13 mouse cellular contexts compared by ENCODE assay signal in the genomic region with DNA sequence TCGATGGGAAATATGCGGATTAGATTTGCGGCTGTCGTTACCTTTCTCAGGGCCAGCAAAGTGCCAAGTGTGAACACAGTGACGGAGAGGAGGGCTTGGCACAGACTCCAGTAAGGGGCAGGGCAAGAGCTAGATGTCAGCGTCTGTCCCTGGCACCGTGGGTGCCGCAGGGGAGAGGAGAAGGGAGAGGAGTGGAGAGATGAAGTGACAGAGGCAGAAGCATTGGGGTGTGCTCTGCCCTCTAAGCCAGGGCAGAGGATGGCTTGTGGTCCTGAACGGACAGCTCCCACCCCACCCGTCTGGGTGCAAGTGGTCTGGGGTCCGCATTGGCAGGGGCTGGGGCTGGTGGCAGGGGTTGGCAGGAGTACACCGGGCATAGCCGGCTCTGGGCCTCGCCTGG. TPM values are rescaled to one million over a fixed set of nuclear protein-coding genes. Genes with fewer than 3 reads are reported as not detected.
DNase-seq lines count a peak whose midpoint lies in the region; ATAC-seq and TF ChIP-seq lines count a peak whose summit lies in the region.
"Had no signal": no experiment of that assay in that cellular context is flagged by ENCODE, and none has a peak within 500 bp of the region (broad histone marks: within the 10 kb centered on the region; RNA-seq: fewer than 3 reads in every experiment).

No protein-coding gene starts in this region.

- no peaks in the 10 kb centered on the region for H3K9me3 ChIP-seq in lung, embryonic 14.5 days (ENCODE audit: low read depth, low read length)
- H3K9me3 ChIP-seq: embryonic facial prominence, embryonic 15.5 days had no signal

- H3K27me3 ChIP-seq in lung, embryonic 14.5 days (ENCODE audit: insufficient read depth, low read length): peaks cover 13% of the 10 kb centered on the region
- H3K27me3 ChIP-seq in myocyte (ENCODE audit: control insufficient read depth, insufficient read depth, insufficient read length): no peaks in the 10 kb centered on the region

- H3K27ac ChIP-seq in lung, embryonic 14.5 days (ENCODE audit: low read depth): no peak overlapping the region
- H3K27ac ChIP-seq: embryonic facial prominence, embryonic 15.5 days had no signal

- H3K4me3 ChIP-seq in lung, embryonic 14.5 days (ENCODE audit: low read depth, low read length): no peak overlapping the region
- no peak overlapping the region for H3K4me3 ChIP-seq in myocyte
- H3K4me3 ChIP-seq: embryonic facial prominence, embryonic 15.5 days had no signal

- no peak for TF ChIP-seq CTCF in lung, embryonic 14.5 days (IDR thresholded peaks at IDR 0.05; ENCODE audit: low read depth)

- no peak overlapping the region for H3ac ChIP-seq in myocyte (ENCODE audit: control insufficient read depth, insufficient read length)

- H3K36me3 ChIP-seq in lung, embryonic 14.5 days (ENCODE audit: insufficient read depth): no peaks in the 10 kb centered on the region
- H3K36me3 ChIP-seq in myocyte (ENCODE audit: control insufficient read depth, insufficient read depth): no peaks in the 10 kb centered on the region
- H3K36me3 ChIP-seq: embryonic facial prominence, embryonic 15.5 days had no signal

- H3K4me1 ChIP-seq in lung, embryonic 14.5 days (ENCODE audit: insufficient read depth): no peaks in the 10 kb centered on the region
- H3K4me1 ChIP-seq: embryonic facial prominence, embryonic 15.5 days had no signal

- no peak for ATAC-seq in lung, embryonic 14.5 days (ENCODE audit: insufficient read depth)
- ATAC-seq in common myeloid progenitor, adult 5-6 weeks (replicated peaks; ENCODE audit: low read depth, poor library complexity, severe bottlenecking): peak; percentile 36; the same call in 1 of the 2 replicates
- ATAC-seq: liver, postnatal 0 days had no signal

- 33% methylated on average over 14 of the region's 14 CpGs for WGBS in lung, embryonic 14.5 days

- H3K9ac ChIP-seq in lung, embryonic 14.5 days: no peak overlapping the region
- H3K9ac ChIP-seq: embryonic facial prominence, embryonic 15.5 days; liver, postnatal 0 days had no signal

- DNase-seq in adrenal gland, postnatal 14 days: peak; percentile 31
- DNase-seq in adrenal gland, adult (ENCODE audit: inconsistent age in 2 of 2, low spot score in 1 of 2): no peak
- DNase-seq in lung, embryonic 14.5 days: peak; percentile 70
- DNase-seq in lung, postnatal 10 days: no peak
- no peak for DNase-seq in yolk sac, embryonic 10.5 days (ENCODE audit: low spot score)
- no peak for DNase-seq in lung, postnatal 4 days
- DNase-seq: adrenal gland, postnatal 36 days; kidney, adult 11 months; liver, postnatal 0 days; thymus, postnatal 25 days had no signal

- H3K79me2 ChIP-seq in myocyte (ENCODE audit: control insufficient read depth, insufficient read depth): no peaks in the 10 kb centered on the region

- no peak overlapping the region for H3K4me2 ChIP-seq in lung, embryonic 14.5 days
- H3K4me2 ChIP-seq in myocyte (ENCODE audit: low read depth): no peak overlapping the region
- H3K4me2 ChIP-seq: embryonic facial prominence, embryonic 15.5 days had no signal

- TF ChIP-seq POLR2A in myocyte (IDR thresholded peaks at IDR 0.05; ENCODE audit: insufficient read length, low read depth): no peak

TF ChIP-seq in myocyte, 11 proteins besides CTCF, POLR2A, EP300 and RAD21:
- TF ChIP-seq REST (IDR thresholded peaks at IDR 0.05; ENCODE audit: insufficient read depth, insufficient read length) (peak; percentile 80), USF1 (IDR thresholded peaks at IDR 0.05; ENCODE audit: low read depth) (no peak)

RNA-seq across cellular contexts. Expression of a gene that starts 7.6 kb away (rescaled TPM):
- total RNA-seq in adrenal gland, postnatal 14 days (2021): 3.3 and 4.1 TPM in 2 replicates
- 1.3 and 1.4 TPM in 2 replicates for polyA plus RNA-seq in lung, embryonic 14.5 days (2014; fragmentation: Nextera tagmentation; extraction: Ambion mirVana)
- not detected in 2 replicates for total RNA-seq in common myeloid progenitor, adult 5-6 weeks (2017)
- polyA plus RNA-seq in myocyte (2012; fragmentation: generic; extraction: Trizol): 9.3 TPM
- polyA plus RNA-seq: liver, postnatal 0 days had no signal

RNA-seq across cellular contexts. Expression of a gene that starts 48.8 kb away (rescaled TPM):
- total RNA-seq in adrenal gland, postnatal 14 days (2021): 19.7 and 22.4 TPM in 2 replicates
- 17.4 and 17.7 TPM in 2 replicates for polyA plus RNA-seq in lung, embryonic 14.5 days (2014; fragmentation: Nextera tagmentation; extraction: Ambion mirVana)
- 5.7 and 14.6 TPM in 2 replicates for total RNA-seq in common myeloid progenitor, adult 5-6 weeks (2017)
- 16.6 TPM for polyA plus RNA-seq in myocyte (2012; fragmentation: generic; extraction: Trizol)

Comparison
In these comparisons a context has a peak if more than half of its experiments do, and no peak if none do; other contexts are left out.
1. DNase-seq: peak in adrenal gland, postnatal 14 days (single experiment) and lung, embryonic 14.5 days (single experiment); none in adrenal gland, adult (0 of 2), lung, postnatal 10 days (single experiment), yolk sac, embryonic 10.5 days (single experiment) and lung, postnatal 4 days (0 of 2).